Mouse (Mus musculus) monocyte, adult 59 days (primary cell): ENCODE results near the gene Fam205c. TPM values are rescaled to one million over a fixed set of nuclear protein-coding genes. Genes with fewer than 3 reads are reported as not detected.

Source experiments
- total RNA-seq, 2 experiments: library from RNA; stranded (reverse); gene quantifications; one replicate each; pipeline ENCODE4 v1.2.4; 2023

Fam205c gene
- total RNA-seq: not detected

GRCm38 (mm10) chr4:42874134-42874533 is at the start of gene Fam205c:
Gene Fam205c (minus strand): TSS chr4:42874234.

DNA sequence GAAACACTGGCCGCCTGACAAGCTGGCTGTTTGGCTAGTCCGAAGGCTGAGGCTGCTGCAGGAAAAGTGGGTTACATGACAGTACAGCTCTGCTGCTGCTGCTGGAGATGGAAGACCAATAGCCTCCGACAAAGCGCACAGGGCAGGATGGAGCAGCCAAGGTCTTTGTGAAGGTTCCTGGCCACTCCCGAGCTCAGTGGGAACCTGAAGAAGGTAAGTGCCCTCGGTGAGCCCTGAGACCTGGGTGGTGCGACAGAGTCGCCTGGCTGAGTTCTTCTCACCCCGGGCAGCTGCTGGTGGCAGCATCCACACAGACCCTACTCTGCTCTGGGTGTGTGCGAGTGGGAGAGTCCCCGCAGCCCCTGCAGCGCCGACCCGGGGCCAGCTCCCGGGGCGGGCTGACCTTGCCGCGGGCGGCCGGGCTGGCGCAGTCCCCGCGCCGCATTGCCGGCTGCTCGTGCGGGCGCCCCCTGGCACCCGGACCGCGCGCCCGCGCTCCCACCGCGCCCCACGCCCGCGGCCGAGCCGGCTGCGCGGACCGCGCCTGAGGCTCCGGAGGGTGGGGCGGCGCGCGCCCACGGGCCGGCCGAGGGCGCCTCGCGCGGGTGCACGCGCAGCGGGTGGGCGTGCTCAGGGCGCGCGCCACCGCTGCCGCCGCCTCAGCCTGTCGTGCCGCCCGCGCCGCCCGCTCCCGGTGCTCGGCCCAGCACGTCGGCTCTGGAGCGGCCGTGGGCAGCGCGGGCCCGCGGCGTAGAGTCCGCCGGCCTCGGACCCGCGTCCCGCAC is 42.8 kb upstream of the Fam205c start, which contains the start of gene Phf24:
Phf24 (plus strand) TSS at position 44 of the 785 bp plus-strand sequence.

GRCm38 (mm10) chr4:42856671-42857070 is 17.4 kb downstream of the Fam205c start, which contains the start of gene Gm12394:
Gene Gm12394 (minus strand): TSS chr4:42856771.

GRCm38 (mm10) chr4:42853788-42854187 is 20.2 kb downstream of the Fam205c start, which contains the start of gene Fam205a1:
Gene Fam205a1 (minus strand): TSS chr4:42853888.

Other genes with a start within 250 kb of the Fam205c start
- 1 to 10 TPM in 1 of 2 experiments, not detected in 1; 1.6 TPM for gene Gm2564, start 244.5 kb downstream of the Fam205c start, total RNA-seq
- not detected for gene Ccl27b, start 219.0 kb downstream of the Fam205c start, total RNA-seq
- gene Il11ra2, start 212.3 kb downstream of the Fam205c start, total RNA-seq: not detected
- gene 4930578G10Rik, start 138.7 kb downstream of the Fam205c start, total RNA-seq: not detected
- gene Ccl19, start 117.7 kb downstream of the Fam205c start, total RNA-seq: not detected
- gene Ccl21a, start 100.2 kb downstream of the Fam205c start, total RNA-seq: not detected
- gene Fam205a1, start 20.3 kb downstream of the Fam205c start, total RNA-seq: not detected
- gene Gm12394, start 17.5 kb downstream of the Fam205c start, total RNA-seq: not detected
- gene Phf24, start 42.4 kb upstream of the Fam205c start, total RNA-seq: not detected
- gene Dnajb5, start 75.6 kb upstream of the Fam205c start, total RNA-seq: 10 to 100 TPM; 14.3 to 14.6 TPM
- not detected for gene 1700022I11Rik, start 95.4 kb upstream of the Fam205c start, total RNA-seq
- gene Vcp, start 126.3 kb upstream of the Fam205c start, total RNA-seq: 100 to 1,000 TPM; 115 to 119 TPM
- gene Fancg, start 136.3 kb upstream of the Fam205c start, total RNA-seq: 10 to 100 TPM; 18.4 to 23.1 TPM
- 10 to 100 TPM; 11.7 to 12.1 TPM for gene Pigo, start 151.6 kb upstream of the Fam205c start, total RNA-seq
- gene Stoml2, start 157.5 kb upstream of the Fam205c start, total RNA-seq: 10 to 100 TPM; 61.5 to 64.6 TPM
- gene Fam214b, start 172.0 kb upstream of the Fam205c start, total RNA-seq: 10 to 100 TPM; 54.2 to 74.8 TPM
- gene Unc13b, start 184.7 kb upstream of the Fam205c start, total RNA-seq: 1 to 10 TPM; 2.9 to 3.3 TPM